ENCODE assay signal across 12 mouse cellular contexts in the genomic region with DNA sequence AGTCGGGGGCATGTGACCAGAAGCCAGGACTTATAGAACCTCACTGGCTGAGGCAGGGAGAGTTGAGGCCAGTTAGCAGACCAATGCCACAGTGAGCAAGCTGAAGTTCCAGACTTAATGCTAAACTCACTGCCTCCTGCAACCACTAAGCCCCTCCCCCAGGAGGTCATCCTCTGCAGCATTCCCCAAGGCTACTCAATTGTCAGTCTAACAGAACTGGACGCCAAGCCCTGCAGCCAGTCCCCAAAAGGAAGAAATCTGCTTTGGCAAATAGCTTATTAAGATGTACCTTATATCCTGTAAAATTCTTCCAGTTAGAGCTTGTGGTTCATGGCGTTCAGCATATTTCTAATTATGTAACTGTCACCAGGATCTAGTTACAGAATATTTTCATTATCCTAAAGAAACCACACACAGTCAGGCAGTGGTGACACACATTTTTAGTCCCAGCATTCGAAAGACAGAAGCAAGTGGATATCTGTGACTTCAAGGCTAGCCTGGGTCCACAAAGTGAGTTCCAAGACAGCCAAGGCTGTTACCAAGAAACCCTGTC. TPM values are rescaled to one million over a fixed set of nuclear protein-coding genes. Genes with fewer than 3 reads are reported as not detected.
DNase-seq lines count a peak whose midpoint lies in the region; ATAC-seq and TF ChIP-seq lines count a peak whose summit lies in the region.
"Had no signal": no experiment of that assay in that cellular context is flagged by ENCODE, and none has a peak within 500 bp of the region (broad histone marks: within the 10 kb centered on the region; RNA-seq: fewer than 3 reads in every experiment).

No protein-coding gene starts in this region.

- peak overlapping the region; percentile 81 for H3K27ac ChIP-seq in forebrain, embryonic 12.5 days
- H3K27ac ChIP-seq in forebrain, postnatal 0 days (ENCODE audit: low read depth, low read length): no peak overlapping the region
- H3K27ac ChIP-seq in hindbrain, embryonic 14.5 days: peak overlapping the region; percentile 68
- H3K27ac ChIP-seq: limb, embryonic 15.5 days had no signal

- H3K4me1 ChIP-seq in forebrain, embryonic 12.5 days: peaks cover 36% of the 10 kb centered on the region
- H3K4me1 ChIP-seq in forebrain, postnatal 0 days (ENCODE audit: insufficient read depth): 0 out of 2 replicates have a peak, but pooled peaks cover 9% of the 10 kb centered on the region
- peaks cover 28% of the 10 kb centered on the region for H3K4me1 ChIP-seq in hindbrain, embryonic 14.5 days (replicated peaks; ENCODE audit: control insufficient read depth, insufficient read depth, low read length)

- H3K9ac ChIP-seq in forebrain, embryonic 12.5 days: no peak overlapping the region; the same call in 1 of the 2 replicates
- no peak overlapping the region for H3K9ac ChIP-seq in forebrain, postnatal 0 days
- no peak overlapping the region for H3K9ac ChIP-seq in hindbrain, embryonic 14.5 days
- H3K9ac ChIP-seq: limb, embryonic 15.5 days had no signal

- no peak overlapping the region for H3K4me2 ChIP-seq in forebrain, embryonic 12.5 days
- H3K4me2 ChIP-seq in forebrain, postnatal 0 days (ENCODE audit: low read depth): no peak overlapping the region
- H3K4me2 ChIP-seq in hindbrain, embryonic 14.5 days (replicated peaks): no peak overlapping the region
- H3K4me2 ChIP-seq: limb, embryonic 15.5 days had no signal

- H3K4me3 ChIP-seq in forebrain, embryonic 12.5 days (replicated peaks): no peak overlapping the region
- no peak overlapping the region for H3K4me3 ChIP-seq in forebrain, postnatal 0 days (ENCODE audit: low read depth, low read length)
- H3K4me3 ChIP-seq in hindbrain, embryonic 14.5 days (replicated peaks; ENCODE audit: low read length): no peak overlapping the region
- H3K4me3 ChIP-seq: erythroblast, embryonic 14.5 days; limb, embryonic 15.5 days had no signal

- H3K36me3 ChIP-seq in forebrain, embryonic 12.5 days (replicated peaks): no peaks in the 10 kb centered on the region
- H3K36me3 ChIP-seq in forebrain, postnatal 0 days (ENCODE audit: insufficient read depth): no peaks in the 10 kb centered on the region
- no peaks in the 10 kb centered on the region for H3K36me3 ChIP-seq in hindbrain, embryonic 14.5 days (replicated peaks; ENCODE audit: control insufficient read depth, insufficient read depth)
- H3K36me3 ChIP-seq: limb, embryonic 15.5 days had no signal

- no peaks in the 10 kb centered on the region for H3K27me3 ChIP-seq in forebrain, embryonic 12.5 days
- no peaks in the 10 kb centered on the region for H3K27me3 ChIP-seq in forebrain, postnatal 0 days (ENCODE audit: insufficient read depth, low read length)
- no peaks in the 10 kb centered on the region for H3K27me3 ChIP-seq in hindbrain, embryonic 14.5 days (ENCODE audit: control insufficient read depth, insufficient read depth, low read length)
- H3K27me3 ChIP-seq: limb, embryonic 15.5 days had no signal

- H3K9me3 ChIP-seq in forebrain, embryonic 12.5 days: no peaks in the 10 kb centered on the region
- no peaks in the 10 kb centered on the region for H3K9me3 ChIP-seq in forebrain, postnatal 0 days (ENCODE audit: low read length)
- no peaks in the 10 kb centered on the region for H3K9me3 ChIP-seq in hindbrain, embryonic 14.5 days (ENCODE audit: control insufficient read depth, low read length)
- H3K9me3 ChIP-seq: limb, embryonic 15.5 days had no signal

- no peak for TF ChIP-seq CTCF in forebrain, postnatal 0 days (IDR thresholded peaks at IDR 0.05; ENCODE audit: low read depth)

- 56% methylated on average over 4 of the region's 4 CpGs for WGBS in forebrain, embryonic 12.5 days
- WGBS in forebrain, postnatal 0 days: 51% methylated on average over 4 of the region's 4 CpGs
- 45% methylated on average over 4 of the region's 4 CpGs for WGBS in hindbrain, embryonic 14.5 days

- ATAC-seq in forebrain, embryonic 12.5 days (ENCODE audit: low FRiP score): no peak
- ATAC-seq in forebrain, postnatal 0 days: no peak
- ATAC-seq in hindbrain, embryonic 14.5 days (ENCODE audit: low FRiP score): no peak

- DNase-seq in forebrain, postnatal 0 days: no peak
- DNase-seq in ovary, postnatal 36 days (ENCODE audit: low spot score): peak; percentile 17
- no peak for DNase-seq in ovary, postnatal 14 days (ENCODE audit: low spot score)
- no peak for DNase-seq in hindbrain, embryonic 14.5 days (ENCODE audit: low spot score)
- DNase-seq in retina, embryonic 14.5 days (ENCODE audit: low spot score): peak; percentile 55
- no peak for DNase-seq in frontal cortex, postnatal 36 days (ENCODE audit: low spot score in 2 of 2)
- DNase-seq in right cerebral cortex, postnatal 25 days: no peak
- DNase-seq: heart, adult 11 months had no signal

RNA-seq across cellular contexts. Expression of a gene that starts 35.2 kb away (rescaled TPM):
- 2.1 and 2.6 TPM in 2 replicates for polyA plus RNA-seq in forebrain, embryonic 12.5 days (2016; fragmentation: Nextera tagmentation; extraction: Ambion mirVana)
- total RNA-seq in forebrain, postnatal 0 days (2014; rRNA removed): 12.2 and 14.2 TPM in 2 replicates
- polyA plus RNA-seq in forebrain, postnatal 0 days (2015; fragmentation: Nextera tagmentation; extraction: Ambion mirVana): 3.6 and 4.0 TPM in 2 replicates
- 3.8 and 4.6 TPM in 2 replicates for polyA plus RNA-seq in hindbrain, embryonic 14.5 days (2014; fragmentation: Nextera tagmentation; extraction: Ambion mirVana)
- polyA plus RNA-seq: erythroblast, embryonic 14.5 days had no signal

RNA-seq across cellular contexts. Expression of a gene that starts 35.4 kb away (rescaled TPM):
- not detected in 2 replicates for polyA plus RNA-seq in forebrain, embryonic 12.5 days (2016; fragmentation: Nextera tagmentation; extraction: Ambion mirVana)
- 0.08 and 0.24 TPM in 2 replicates for total RNA-seq in forebrain, postnatal 0 days (2014; rRNA removed)
- 0.10 and 0.23 TPM in 2 replicates for polyA plus RNA-seq in forebrain, postnatal 0 days (2015; fragmentation: Nextera tagmentation; extraction: Ambion mirVana)
- 0.09 and 0.15 TPM in 2 replicates for polyA plus RNA-seq in hindbrain, embryonic 14.5 days (2014; fragmentation: Nextera tagmentation; extraction: Ambion mirVana)
- polyA plus RNA-seq: erythroblast, embryonic 14.5 days; intestine, embryonic 14.5 days; limb, embryonic 15.5 days had no signal

Comparison
In these comparisons a context has a peak if more than half of its experiments do, and no peak if none do; other contexts are left out.
1. DNase-seq: peak in ovary, postnatal 36 days (single experiment) and retina, embryonic 14.5 days (single experiment); none in forebrain, postnatal 0 days (single experiment), ovary, postnatal 14 days (single experiment), hindbrain, embryonic 14.5 days (single experiment), frontal cortex, postnatal 36 days (0 of 2) and right cerebral cortex, postnatal 25 days (single experiment).